In the genomic region with DNA sequence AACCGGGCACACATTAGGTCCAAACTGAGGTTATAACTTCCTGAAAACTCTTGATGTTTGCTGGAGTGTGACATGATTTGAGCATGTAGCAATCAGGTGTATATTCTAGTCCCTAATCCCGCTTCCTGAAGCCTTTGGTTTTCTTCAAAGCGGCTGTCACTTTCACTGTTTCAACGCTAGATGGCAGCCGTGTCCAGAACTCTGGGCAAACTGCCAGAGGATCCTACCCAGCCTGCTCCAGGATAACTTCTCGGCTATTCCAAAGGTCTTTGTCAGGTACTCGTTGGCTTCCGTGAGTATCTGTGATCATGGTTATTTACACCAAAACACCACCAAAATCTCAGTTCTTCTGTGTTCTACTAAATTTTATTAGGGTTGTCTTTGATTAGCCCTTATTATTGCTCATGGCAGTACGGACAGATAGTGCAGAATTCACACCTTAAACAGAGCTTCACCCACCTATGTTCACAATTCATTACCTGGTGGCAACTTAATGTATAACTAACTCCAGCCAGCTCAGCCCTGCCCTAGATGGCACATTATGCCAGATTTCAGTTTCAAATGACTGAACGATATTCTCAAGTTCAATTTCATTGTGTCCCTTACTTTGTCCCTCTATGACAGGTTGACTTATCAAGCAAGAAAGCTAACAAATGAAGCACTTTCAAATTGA, we compare ENCODE assay signal across 9 mouse cellular contexts.
A peak's percentile ranks its signal among the peaks of the same experiment; 100 is the strongest.
DNase-seq lines count a peak whose midpoint lies in the region; ATAC-seq and TF ChIP-seq lines count a peak whose summit lies in the region.
"Had no signal": no experiment of that assay in that cellular context is flagged by ENCODE, and none has a peak within 500 bp of the region (broad histone marks: within the 10 kb centered on the region; RNA-seq: fewer than 3 reads in every experiment).

No protein-coding gene starts in this region.

- peak; percentile 48 to 61 for DNase-seq in left cerebral cortex, adult 18-20 months (ENCODE audit: low spot score in 2 of 2)
- DNase-seq in left cerebral cortex, adult 11 months (ENCODE audit: low spot score), result no peak
- DNase-seq in cerebellum, adult 9-10 months, result peak; percentile 58
- peak; percentile 15 to 16 for DNase-seq in frontal cortex, postnatal 25 days (ENCODE audit: low spot score in 2 of 2)
- peak; percentile 36 to 63 for DNase-seq in left cerebral cortex, postnatal 10 days (ENCODE audit: extremely low spot score in 1 of 2, low spot score in 2 of 2)

- peak; percentile 87 for ATAC-seq in intestine, embryonic 15.5 days
- peak; percentile 80 for ATAC-seq in midbrain, embryonic 13.5 days

- no peaks in the 10 kb centered on the region for H3K36me3 ChIP-seq in intestine, embryonic 15.5 days
- H3K36me3 ChIP-seq in midbrain, embryonic 13.5 days, result no peaks in the 10 kb centered on the region
- H3K36me3 ChIP-seq in testis, adult 2 months (ENCODE audit: control insufficient read depth, insufficient read depth, low read length), result no peaks in the 10 kb centered on the region

- no peaks in the 10 kb centered on the region for H3K27me3 ChIP-seq in intestine, embryonic 15.5 days (replicated peaks)
- no peaks in the 10 kb centered on the region for H3K27me3 ChIP-seq in midbrain, embryonic 13.5 days
- H3K27me3 ChIP-seq in testis, adult 2 months (ENCODE audit: control insufficient read depth, insufficient read depth, low read length), result no peaks in the 10 kb centered on the region

- WGBS in intestine, embryonic 15.5 days, result 19% methylated on average over 10 of the region's 10 CpGs
- 22% methylated on average over 10 of the region's 10 CpGs for WGBS in midbrain, embryonic 13.5 days

- H3K9me3 ChIP-seq in intestine, embryonic 15.5 days, result no peaks in the 10 kb centered on the region
- H3K9me3 ChIP-seq in midbrain, embryonic 13.5 days, result no peaks in the 10 kb centered on the region

- TF ChIP-seq CTCF in testis, adult 2 months (IDR thresholded peaks at IDR 0.05; ENCODE audit: control insufficient read depth, insufficient read depth, insufficient replicate concordance, low read depth, low read length), result peak; percentile 51; the same call in 1 of the 2 replicates

- no peak overlapping the region for H3K9ac ChIP-seq in intestine, embryonic 15.5 days
- H3K9ac ChIP-seq in midbrain, embryonic 13.5 days (replicated peaks), result no peak overlapping the region

- no peak for TF ChIP-seq POLR2A in testis, adult 2 months (IDR thresholded peaks at IDR 0.05; ENCODE audit: control insufficient read depth, low read depth, low read length)

- H3K4me1 ChIP-seq in intestine, embryonic 15.5 days (replicated peaks), result no peaks in the 10 kb centered on the region
- H3K4me1 ChIP-seq in midbrain, embryonic 13.5 days (replicated peaks), result no peaks in the 10 kb centered on the region
- no peaks in the 10 kb centered on the region for H3K4me1 ChIP-seq in testis, adult 2 months (ENCODE audit: control insufficient read depth, insufficient read depth, low read length)

- H3K4me3 ChIP-seq in intestine, embryonic 15.5 days (replicated peaks), result no peak overlapping the region
- H3K4me3 ChIP-seq in midbrain, embryonic 13.5 days (replicated peaks), result no peak overlapping the region
- H3K4me3 ChIP-seq in testis, adult 2 months (ENCODE audit: control insufficient read depth, low read depth, low read length), result no peak overlapping the region

- H3K27ac ChIP-seq in intestine, embryonic 15.5 days, result no peak overlapping the region
- no peak overlapping the region for H3K27ac ChIP-seq in midbrain, embryonic 13.5 days
- H3K27ac ChIP-seq in testis, adult 2 months (ENCODE audit: control insufficient read depth, insufficient read depth, low read depth, low read length), result no peak overlapping the region
- H3K27ac ChIP-seq: macrophage had no signal

- no peak overlapping the region for H3K4me2 ChIP-seq in intestine, embryonic 15.5 days (replicated peaks)
- H3K4me2 ChIP-seq in midbrain, embryonic 13.5 days (replicated peaks), result no peak overlapping the region; the same call in 1 of the 2 replicates

- intact Hi-C loops in left cerebral cortex, postnatal 10 days (cut with DNase I), result no loop called here
